Mouse (Mus musculus): ENCODE measurements at regions not wholly inside any gene's neighbourhood (a gene's known extent, or its start where the extent isn't known, plus 50 kb on each side); places are given as distances from the start of the nearest gene placed in this dataset.

- 62% methylated on average over 14 of the region's 14 CpGs for WGBS (ENCODE audit: insufficient replicate concordance)
- Histone ChIP-seq H3K4me1 (replicated peaks; ENCODE audit: control insufficient read depth in 2 of 2, insufficient read depth in 2 of 2, low read length in 1 of 2) (no peaks in the 10 kb centered on the region), H3K4me2 (ENCODE audit: low read depth) (no peak overlapping the region), H3K4me3 (ENCODE audit: insufficient read depth in 1 of 2, low read depth in 2 of 2, low read length in 2 of 2) (no peak overlapping the region), H3K27me3 (ENCODE audit: control insufficient read depth, insufficient read depth, low read length) (no peaks in the 10 kb centered on the region), H3K27ac (no peak overlapping the region), H3K36me3 (replicated peaks; ENCODE audit: control insufficient read depth, insufficient read depth, low read depth) (no peaks in the 10 kb centered on the region), H3K9ac (replicated peaks) (no peak overlapping the region), H3K9me3 (ENCODE audit: control insufficient read depth, low read length) (no peaks in the 10 kb centered on the region)
- no peak for DNase-seq (ENCODE audit: low read depth in 3 of 3, low spot score in 3 of 3)
- TF ChIP-seq EP300 (IDR thresholded peaks at IDR 0.05; ENCODE audit: low read depth) = no peak
- no peak for TF ChIP-seq CTCF (IDR thresholded peaks at IDR 0.05; ENCODE audit: low read depth)
- no peak for ATAC-seq (ENCODE audit: insufficient read depth)
Measured at GRCm38 (mm10) chr2:21282505-21283200, 77.1 kb downstream of the Thnsl1 start.

DNA sequence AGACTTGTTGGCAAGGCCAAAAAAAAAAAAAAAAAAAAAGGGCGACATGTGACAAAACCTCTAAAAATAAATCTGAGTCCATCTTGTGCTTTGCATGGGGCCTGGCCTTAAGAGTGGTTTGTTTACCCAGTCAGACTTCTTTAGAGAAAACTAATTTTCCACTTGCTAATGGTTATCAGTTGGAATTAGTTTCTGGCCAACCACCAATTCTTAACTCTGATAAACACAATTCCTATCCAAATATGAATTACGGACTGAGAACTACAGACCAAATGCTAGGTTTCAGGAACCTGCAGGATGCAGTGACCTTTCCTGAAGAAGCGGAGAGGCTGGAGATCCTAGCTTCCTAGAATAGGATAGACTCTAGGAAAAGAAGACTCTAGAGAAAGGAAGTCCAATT is 79.4 kb downstream of the Thnsl1 start:
- no peak for ATAC-seq (ENCODE audit: insufficient read depth)
- Histone ChIP-seq H3K36me3 (replicated peaks; ENCODE audit: control insufficient read depth, insufficient read depth, low read depth) (no peaks in the 10 kb centered on the region), H3K27me3 (ENCODE audit: control insufficient read depth, insufficient read depth, low read length) (no peaks in the 10 kb centered on the region), H3K4me3 (ENCODE audit: insufficient read depth in 1 of 2, low read depth in 2 of 2, low read length in 2 of 2) (no peak overlapping the region), H3K9ac (replicated peaks) (no peak overlapping the region), H3K4me2 (ENCODE audit: low read depth) (no peak overlapping the region), H3K9me3 (ENCODE audit: control insufficient read depth, low read length) (no peaks in the 10 kb centered on the region), H3K4me1 (replicated peaks; ENCODE audit: control insufficient read depth in 2 of 2, insufficient read depth in 2 of 2, low read length in 1 of 2) (no peaks in the 10 kb centered on the region), H3K27ac (no peak overlapping the region)
- no peak for DNase-seq (ENCODE audit: low read depth in 3 of 3, low spot score in 3 of 3)
- WGBS (ENCODE audit: insufficient replicate concordance) = 78% methylated on average over 3 of the region's 3 CpGs
- TF ChIP-seq CTCF (IDR thresholded peaks at IDR 0.05; ENCODE audit: low read depth) (no peak), EP300 (IDR thresholded peaks at IDR 0.05; ENCODE audit: low read depth) (no peak)

DNA sequence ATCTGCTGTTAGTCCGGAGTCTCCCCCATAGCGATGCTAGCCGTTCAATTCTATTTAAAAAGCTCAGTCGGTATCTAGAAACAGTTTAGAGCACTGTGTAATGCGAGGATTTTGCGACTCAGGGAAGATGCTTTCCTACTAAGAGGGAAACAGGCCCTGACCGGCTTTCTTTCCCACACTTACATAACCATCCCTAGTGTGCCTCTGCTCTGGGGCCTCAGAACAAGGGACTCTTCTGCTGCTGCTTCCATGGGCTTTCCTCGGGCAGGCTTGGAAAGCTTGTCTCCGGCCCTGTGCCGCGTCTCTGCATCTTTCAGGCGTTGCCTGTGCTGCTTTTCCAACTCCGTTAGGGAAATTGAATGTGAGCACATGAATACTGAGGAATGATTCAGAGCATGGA is 79.6 kb upstream of the Gpr158 start:
- WGBS (ENCODE audit: insufficient replicate concordance) = 71% methylated on average over 13 of the region's 13 CpGs

DNA sequence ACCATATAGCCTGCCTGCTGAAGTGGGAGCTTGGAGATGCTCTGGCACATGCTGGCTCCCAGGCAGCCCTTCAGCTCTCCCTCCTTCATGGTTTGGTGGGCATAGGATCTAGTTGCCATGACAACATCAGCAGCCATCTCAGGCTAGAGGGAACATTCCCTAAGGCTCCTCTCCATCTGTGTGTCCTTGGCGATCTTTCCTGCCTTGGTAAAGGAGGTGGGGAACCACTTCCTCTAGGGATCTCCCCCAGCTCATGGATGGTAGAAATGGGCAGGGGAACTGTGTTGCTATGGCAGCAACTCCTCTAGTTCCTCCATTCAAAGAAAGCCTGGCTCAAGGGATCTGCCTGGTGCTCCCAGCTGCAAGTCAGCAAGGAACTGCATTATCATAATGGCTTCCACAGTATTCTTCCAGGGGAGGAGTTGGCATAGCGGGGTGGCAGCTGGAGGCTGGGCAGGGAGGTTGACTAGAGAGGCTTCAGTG is 74.6 kb upstream of the Gpr158 start:
- ATAC-seq (ENCODE audit: insufficient read depth) (no peak), DNase-seq (ENCODE audit: low read depth in 3 of 3, low spot score in 3 of 3) (no peak)
- Histone ChIP-seq H3K36me3 (replicated peaks; ENCODE audit: control insufficient read depth, insufficient read depth, low read depth) (no peaks in the 10 kb centered on the region), H3K4me2 (ENCODE audit: low read depth) (no peak overlapping the region), H3K27me3 (ENCODE audit: control insufficient read depth, insufficient read depth, low read length) (no peaks in the 10 kb centered on the region), H3K4me3 (ENCODE audit: insufficient read depth in 1 of 2, low read depth in 2 of 2, low read length in 2 of 2) (no peak overlapping the region), H3K4me1 (replicated peaks; ENCODE audit: control insufficient read depth in 2 of 2, insufficient read depth in 2 of 2, low read length in 1 of 2) (no peaks in the 10 kb centered on the region), H3K27ac (no peak overlapping the region), H3K9ac (replicated peaks) (no peak overlapping the region), H3K9me3 (ENCODE audit: control insufficient read depth, low read length) (no peaks in the 10 kb centered on the region)
- TF ChIP-seq CTCF (IDR thresholded peaks at IDR 0.05; ENCODE audit: low read depth) = no peak
- TF ChIP-seq EP300 (IDR thresholded peaks at IDR 0.05; ENCODE audit: low read depth) = no peak
- 26% methylated on average over 2 of the region's 2 CpGs for WGBS (ENCODE audit: insufficient replicate concordance)

More for the DNA sequence above, 79.6 kb upstream of the Gpr158 start:
- TF ChIP-seq EP300 (IDR thresholded peaks at IDR 0.05; ENCODE audit: low read depth) (no peak), CTCF (IDR thresholded peaks at IDR 0.05; ENCODE audit: low read depth) (no peak)
- Histone ChIP-seq H3K4me3 (ENCODE audit: insufficient read depth in 1 of 2, low read depth in 2 of 2, low read length in 2 of 2) (no peak overlapping the region), H3K27me3 (ENCODE audit: control insufficient read depth, insufficient read depth, low read length) (no peaks in the 10 kb centered on the region), H3K9me3 (ENCODE audit: control insufficient read depth, low read length) (no peaks in the 10 kb centered on the region), H3K27ac (no peak overlapping the region), H3K36me3 (replicated peaks; ENCODE audit: control insufficient read depth, insufficient read depth, low read depth) (no peaks in the 10 kb centered on the region), H3K4me2 (ENCODE audit: low read depth) (no peak overlapping the region), H3K9ac (replicated peaks) (no peak overlapping the region), H3K4me1 (replicated peaks; ENCODE audit: control insufficient read depth in 2 of 2, insufficient read depth in 2 of 2, low read length in 1 of 2) (no peaks in the 10 kb centered on the region)
- ATAC-seq (ENCODE audit: insufficient read depth) = no peak
- DNase-seq (ENCODE audit: low read depth in 3 of 3, low spot score in 3 of 3) = no peak

DNA sequence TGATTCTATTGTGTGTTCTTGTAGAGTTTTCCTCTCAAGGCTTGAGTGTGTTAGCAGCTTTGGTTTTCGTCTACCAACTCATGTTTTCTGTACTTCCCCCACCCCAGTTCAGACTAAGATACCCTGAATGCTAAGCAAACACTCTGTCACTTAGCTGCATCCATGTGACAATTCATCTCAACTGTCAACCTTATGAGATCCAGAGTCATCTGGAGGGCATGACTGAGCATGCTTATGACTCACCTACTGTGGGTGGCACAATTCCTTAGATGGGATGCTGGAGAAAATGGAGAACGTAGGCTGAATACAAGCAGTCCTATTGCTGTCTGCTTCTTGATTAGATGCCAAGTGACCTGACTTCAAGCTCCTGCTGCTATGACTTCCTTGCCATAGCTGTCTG is 73.3 kb upstream of the Gpr158 start:
- ATAC-seq (ENCODE audit: insufficient read depth) = no peak
- no peak overlapping the region for H3K4me2 ChIP-seq (ENCODE audit: low read depth)
- no peak overlapping the region for H3K9ac ChIP-seq (replicated peaks)
- 50% methylated on average over 2 of the region's 2 CpGs for WGBS (ENCODE audit: insufficient replicate concordance)
- no peaks in the 10 kb centered on the region for H3K4me1 ChIP-seq (replicated peaks; ENCODE audit: control insufficient read depth in 2 of 2, insufficient read depth in 2 of 2, low read length in 1 of 2)
- DNase-seq (ENCODE audit: low read depth in 3 of 3, low spot score in 3 of 3) = no peak
- H3K27ac ChIP-seq = no peak overlapping the region
- no peak overlapping the region for H3K4me3 ChIP-seq (ENCODE audit: insufficient read depth in 1 of 2, low read depth in 2 of 2, low read length in 2 of 2)
- TF ChIP-seq EP300 (IDR thresholded peaks at IDR 0.05; ENCODE audit: low read depth) = no peak
- no peak for TF ChIP-seq CTCF (IDR thresholded peaks at IDR 0.05; ENCODE audit: low read depth)
- no peaks in the 10 kb centered on the region for H3K36me3 ChIP-seq (replicated peaks; ENCODE audit: control insufficient read depth, insufficient read depth, low read depth)
- no peaks in the 10 kb centered on the region for H3K27me3 ChIP-seq (ENCODE audit: control insufficient read depth, insufficient read depth, low read length)
- H3K9me3 ChIP-seq (ENCODE audit: control insufficient read depth, low read length) = no peaks in the 10 kb centered on the region

Measured in liver, embryonic 14.5 days (tissue).